Mouse (Mus musculus) adrenal gland, postnatal 10 days (tissue): Measurements from ENCODE around the gene Myh13. TPM values are rescaled to one million over a fixed set of nuclear protein-coding genes. Genes with fewer than 3 reads are reported as not detected.

Experiments
- DNase-seq: peaks from one replicate; pipeline ENCODE4 v3.0.0; 2021; ENCODE audit warnings: mixed read lengths
- long read RNA-seq, 2 experiments: library from polyadenylated mRNA; stranded (forward); transcript quantifications; one replicate each; pipeline ENCODE4 v2.0.0; 2021
- total RNA-seq, 2 experiments: library from RNA; stranded (reverse); gene quantifications; 2 replicates each; pipeline ENCODE4 v1.2.3; 2021

The Myh13 gene
- total RNA-seq: under 1 TPM; 0.06 TPM
- long read RNA-seq, experiment 1: 0 reads
- long read RNA-seq, experiment 2: 0 reads

DNA sequence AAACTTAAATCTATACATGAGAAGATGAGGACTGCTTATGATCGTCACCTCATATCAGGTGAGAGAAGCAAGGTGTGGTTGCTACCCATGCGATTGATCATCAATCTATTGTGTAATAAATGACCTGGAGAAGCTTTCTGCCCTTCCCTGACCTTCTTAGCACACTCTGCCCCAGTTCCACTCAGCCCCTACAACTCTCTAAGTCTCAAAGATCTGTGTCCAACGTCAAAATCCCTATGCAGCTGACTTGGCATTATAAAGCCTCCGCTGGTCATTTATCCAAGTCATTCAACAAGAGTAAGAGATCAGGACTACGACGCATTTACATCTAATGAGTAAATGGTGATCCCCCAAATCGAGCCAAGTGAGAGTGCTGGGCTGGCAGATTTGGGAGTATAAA is at the start of gene Myh13:
TSS of gene Myh13 (plus strand) at position 301 of the 400 bp plus-strand sequence.
- DNase-seq: no peak

DNA sequence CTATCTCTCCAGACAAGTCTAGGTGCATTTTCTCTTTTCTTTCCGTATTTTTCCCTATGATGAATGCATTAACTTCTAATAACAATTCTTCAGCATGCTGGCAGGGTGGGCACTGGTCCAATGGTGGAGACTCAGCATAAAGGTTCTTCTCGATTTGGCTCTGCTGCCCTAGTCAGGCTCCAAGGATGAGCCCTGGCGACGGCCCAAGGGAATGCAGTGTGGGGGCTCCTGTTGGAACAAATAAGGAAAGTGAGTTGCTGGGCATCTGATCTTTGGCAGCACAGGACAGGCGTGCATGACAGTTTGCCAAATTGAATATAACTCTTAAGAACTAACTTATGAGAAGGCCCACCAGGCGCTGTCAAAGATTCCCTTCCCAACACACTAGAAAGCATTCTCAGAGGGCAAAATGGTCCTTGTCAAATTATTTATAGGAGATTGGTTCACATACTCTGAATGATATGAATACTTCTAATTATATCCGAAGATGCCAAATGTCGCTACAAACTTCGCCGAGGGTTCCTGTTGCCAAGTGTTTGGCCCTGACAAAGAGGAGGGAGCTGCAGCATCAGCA is 44.8 kb upstream of the Myh13 start, which contains the start of gene Myh8:
TSS of gene Myh8 (plus strand) at position 524 of the 574 bp plus-strand sequence.
- DNase-seq: peak; percentile 41

DNA sequence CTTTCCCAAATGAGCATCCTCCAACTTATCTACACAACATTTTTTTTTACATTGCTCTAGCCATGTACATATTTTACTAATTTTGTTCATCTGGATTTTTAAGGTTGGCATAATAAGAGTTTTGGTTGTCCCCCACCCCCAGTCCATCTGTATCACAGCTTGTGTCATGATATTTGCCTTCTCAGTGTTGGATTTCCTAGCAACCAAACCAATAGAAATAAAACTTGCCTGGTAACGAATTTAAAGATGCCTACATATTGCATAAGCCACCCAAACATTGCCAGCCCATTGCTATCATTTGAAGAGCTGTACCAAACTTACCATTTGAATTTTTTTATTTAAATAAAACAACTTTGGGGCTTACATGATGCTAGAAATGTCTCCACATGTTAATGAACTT is 28.0 kb upstream of the Myh13 start:
- DNase-seq: no peak

DNA sequence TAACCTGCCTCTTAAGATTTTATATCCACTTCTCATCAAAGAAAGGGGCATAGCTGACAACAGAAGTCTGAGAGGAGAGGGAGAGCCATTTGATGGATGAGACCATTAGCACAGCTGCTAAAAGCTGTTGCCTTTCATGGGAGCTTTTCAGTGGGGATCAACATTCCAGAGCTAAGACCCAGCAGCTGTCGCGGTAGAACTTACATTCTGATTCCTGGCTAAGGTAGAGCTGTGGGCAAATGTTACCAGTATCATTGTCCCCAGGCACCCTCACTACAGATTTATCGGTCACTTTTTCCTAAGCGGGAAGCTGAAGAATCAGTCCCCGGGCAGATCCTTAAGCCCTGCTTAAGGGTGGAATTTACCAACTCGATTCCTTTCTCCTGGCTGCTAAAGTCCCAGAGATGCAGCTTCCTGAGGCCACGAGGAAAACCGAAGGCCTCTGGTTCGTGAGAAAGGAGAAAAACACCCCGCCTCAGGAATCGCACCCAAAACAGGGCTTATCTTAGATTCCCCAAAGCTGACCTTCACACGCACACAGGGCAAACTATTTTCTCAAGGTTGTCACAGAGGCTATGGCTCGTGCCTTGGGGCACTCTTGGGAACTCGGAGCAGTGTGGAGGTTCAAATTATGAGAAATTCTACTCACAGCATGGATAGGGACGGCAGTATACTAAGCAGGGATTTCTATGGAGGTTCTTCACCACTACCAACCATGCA is 7.6 kb upstream of the Myh13 start:
- peak; percentile 2 for DNase-seq

DNA sequence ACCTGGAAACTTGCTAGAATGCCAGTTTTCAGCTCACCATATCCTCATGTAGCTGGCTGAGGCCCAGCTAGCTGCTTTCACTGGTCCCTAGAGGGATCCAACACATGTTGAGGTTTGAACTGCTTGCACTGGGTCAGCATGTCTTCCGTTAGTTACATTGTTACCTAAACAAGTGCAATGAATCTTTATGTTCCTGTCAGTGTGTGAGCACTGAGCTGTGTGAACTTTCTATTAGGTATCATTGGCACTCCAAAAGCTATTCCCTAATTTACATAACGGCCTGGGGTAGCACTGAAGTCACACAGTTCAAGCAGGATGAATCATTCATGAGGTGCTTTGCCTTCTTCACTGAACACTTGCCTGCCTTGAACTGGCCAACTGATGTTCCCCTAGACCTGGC is 5.1 kb downstream of the Myh13 start:
- DNase-seq: no peak

DNA sequence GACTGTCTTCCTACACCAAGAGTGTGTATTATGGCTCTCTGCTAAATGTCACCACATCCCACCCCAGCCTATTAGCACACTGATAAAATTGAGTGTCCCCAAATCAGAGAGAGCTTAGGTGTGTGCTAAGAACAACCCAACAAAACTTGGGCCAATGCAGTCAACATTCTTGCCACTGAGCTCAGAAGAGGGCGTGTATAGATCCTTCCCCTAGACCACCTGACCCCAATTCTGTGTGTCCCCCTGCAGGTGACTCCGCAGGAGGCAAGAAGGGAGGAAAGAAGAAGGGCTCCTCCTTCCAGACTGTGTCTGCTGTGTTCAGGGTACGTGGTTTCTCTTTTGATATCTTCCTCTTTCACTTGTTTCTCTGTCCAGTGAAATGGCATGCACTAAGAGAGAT is 23.1 kb downstream of the Myh13 start:
- DNase-seq: no peak

DNA sequence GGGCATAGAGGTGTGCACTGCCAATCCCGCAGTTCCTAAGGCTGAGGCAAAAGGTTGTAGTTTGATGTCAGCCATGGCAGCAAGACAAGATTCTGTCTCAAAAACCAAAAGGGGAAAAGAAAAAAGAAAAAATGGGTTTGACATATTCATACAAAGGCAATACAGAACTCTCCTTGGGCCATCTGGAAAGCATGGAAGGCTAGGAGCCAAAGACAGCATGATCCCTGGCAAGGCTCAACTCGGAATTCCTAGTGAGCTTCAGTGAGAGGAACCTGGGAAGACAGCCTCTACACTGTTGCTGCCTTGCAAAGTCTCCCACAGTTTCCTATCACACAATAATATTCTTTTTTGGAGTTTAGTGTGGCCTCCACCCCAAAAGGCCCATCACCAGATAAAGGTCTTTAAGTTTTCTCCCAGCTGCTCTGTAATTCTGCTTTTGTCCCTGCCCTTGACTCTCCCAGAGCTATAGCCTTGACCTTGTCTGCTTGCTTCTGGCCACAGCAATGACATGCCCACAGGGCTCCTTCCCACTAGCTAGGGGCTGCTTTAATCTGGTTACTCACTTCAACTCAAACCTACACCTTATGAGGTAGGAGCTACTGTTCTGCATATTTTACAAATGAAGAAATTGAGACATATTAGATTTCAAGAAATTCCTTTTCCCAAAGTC is 23.9 kb downstream of the Myh13 start:
- DNase-seq: no peak

DNA sequence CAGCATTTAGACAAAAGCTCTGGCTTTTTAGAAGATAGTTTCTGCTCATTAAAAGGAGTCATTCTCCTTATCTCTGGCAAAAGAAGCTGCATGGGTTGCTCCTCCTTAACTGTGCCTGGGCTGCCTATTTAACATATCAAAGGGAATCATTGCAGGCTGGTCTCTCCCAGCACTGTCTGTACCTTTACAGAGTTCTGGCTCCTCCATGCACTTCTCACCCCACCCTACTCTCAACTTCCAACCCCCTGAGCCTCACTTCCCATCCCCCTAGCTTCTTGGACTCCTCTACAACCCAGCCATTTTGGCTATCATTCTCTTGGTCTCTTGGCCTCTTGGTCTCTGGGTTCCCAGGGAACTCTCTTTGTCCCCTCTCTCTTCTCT is 24.4 kb downstream of the Myh13 start:
- no peak for DNase-seq

DNA sequence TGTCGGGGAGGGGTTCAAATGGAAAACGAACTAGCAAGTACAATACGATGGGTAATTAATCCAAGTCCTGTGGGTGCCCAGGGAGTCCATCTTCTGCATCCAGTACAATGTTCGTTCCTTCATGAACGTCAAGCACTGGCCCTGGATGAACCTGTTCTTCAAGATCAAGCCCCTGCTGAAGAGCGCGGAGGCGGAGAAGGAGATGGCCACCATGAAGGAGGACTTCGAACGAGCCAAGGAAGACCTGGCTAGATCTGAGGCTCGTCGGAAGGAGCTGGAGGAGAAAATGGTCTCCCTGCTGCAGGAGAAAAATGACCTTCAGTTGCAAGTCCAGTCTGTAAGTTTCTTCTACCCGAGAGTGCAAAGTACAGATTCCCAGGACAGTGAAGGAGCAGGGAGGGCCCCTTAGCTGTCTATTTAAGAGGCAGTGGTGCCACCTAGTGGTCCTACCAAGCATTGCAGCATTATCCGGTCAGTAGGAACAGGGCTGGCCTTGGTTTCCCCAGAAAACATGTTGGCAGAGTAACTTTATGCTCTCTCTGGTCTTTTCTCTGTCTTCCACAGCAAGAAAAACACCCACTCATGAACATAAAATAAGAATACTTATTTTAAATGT is 28.8 kb downstream of the Myh13 start:
- peak; percentile 87 for DNase-seq

DNA sequence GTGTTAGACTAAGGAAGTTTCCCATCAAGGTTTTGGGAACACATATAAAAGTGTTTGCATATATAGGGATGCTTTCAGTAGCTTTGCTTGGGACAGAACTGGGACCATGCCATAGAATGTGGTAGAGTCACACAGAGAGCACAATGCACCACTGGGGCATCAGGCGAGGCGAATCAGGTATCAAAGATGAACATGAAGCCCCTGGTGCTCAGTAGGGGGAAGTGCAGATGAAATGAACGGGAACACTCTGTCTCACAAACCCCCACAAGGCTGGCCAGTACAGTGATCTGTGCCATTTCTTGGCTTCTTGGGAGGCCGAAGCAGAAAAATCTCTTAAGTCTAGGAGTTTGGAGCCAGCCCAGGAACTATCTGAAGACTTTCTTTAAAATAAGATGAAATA is 31.6 kb downstream of the Myh13 start:
- no peak for DNase-seq

DNA sequence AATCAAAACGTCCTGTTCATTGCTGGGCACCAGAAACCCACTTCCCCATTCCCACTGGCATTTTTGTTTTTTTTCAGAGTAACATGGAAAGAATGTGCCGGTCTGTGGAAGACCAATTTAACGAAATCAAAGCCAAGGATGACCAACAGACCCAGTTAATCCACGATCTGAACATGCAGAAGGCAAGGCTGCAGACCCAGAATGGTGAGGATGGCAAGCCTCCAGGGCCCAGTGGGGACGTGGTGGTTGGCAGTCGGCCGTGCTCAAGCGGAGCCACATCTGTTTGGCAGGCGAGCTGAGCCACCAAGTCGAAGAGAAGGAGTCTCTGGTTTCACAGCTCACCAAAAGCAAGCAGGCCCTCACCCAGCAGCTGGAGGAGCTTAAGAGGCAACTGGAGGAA is 36.6 kb downstream of the Myh13 start:
- no peak for DNase-seq

DNA sequence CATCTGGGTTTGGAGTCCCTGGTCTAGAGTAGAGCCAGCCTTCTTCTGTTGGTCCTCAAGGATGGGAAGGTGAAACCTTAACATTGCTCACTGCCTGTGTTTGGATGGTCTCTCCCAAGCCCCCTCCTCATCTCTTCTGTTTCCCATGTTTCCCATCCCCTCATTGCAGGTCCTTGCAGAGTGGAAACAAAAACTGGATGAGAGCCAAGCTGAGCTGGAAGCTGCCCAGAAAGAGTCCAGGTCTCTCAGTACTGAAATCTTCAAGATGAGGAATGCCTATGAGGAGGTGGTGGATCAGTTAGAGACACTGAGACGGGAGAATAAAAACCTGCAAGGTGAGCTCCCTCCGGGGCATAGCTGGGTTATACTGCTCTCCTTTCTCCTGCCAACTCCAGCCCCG is 40.8 kb downstream of the Myh13 start:
- peak; percentile 17 for DNase-seq

DNA sequence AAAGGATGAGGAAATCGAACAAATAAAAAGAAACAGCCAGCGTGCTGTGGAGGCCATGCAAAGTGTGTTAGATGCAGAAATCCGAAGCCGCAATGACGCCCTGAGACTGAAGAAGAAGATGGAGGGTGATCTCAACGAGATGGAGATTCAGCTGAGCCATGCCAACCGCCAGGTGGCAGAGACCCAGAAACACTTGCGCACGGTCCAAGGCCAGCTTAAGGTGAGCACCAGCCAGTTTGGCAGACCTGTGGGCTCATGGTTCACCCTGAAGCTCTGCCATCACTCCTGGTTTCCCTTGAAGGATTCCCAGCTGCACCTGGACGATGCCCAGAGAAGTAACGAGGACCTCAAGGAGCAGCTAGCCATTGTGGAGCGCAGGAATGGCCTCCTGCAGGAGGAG is 43.1 kb downstream of the Myh13 start:
- DNase-seq: no peak

DNA sequence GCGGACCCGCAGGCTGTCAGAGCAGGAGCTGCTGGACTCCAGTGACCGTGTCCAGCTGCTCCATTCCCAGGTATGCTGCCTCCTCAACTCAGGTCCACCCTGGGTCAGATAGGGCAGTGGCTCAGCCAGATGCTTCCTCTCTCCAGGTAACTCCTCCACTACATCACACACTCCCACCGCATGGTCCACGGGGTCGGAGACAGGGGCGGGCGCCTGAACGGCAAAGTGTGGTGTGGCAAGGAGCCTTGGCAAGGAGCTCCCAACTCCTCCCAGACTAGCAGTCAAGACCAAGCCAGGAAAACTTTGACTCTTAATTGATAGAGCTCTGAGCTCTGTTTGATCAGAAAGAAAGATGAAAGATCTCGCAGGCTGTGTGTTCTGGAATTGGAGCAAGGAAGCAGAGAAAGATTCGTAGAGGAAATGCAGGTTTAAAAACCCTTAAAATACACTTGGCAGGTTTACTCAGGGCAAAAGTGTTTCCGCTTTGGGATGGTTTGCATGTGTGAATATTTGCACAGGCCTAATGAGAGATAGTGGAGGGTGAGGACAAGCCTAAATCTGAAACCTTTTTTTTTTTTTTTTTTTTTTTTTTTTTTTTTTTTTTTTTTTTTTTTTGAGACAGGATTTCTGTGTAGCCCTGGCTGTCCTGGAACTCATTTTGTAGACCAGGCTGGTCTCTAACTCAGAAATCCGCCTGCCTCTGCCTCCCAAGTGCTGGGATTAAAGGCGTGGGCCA is 43.7 kb downstream of the Myh13 start:
- DNase-seq: no peak

DNA sequence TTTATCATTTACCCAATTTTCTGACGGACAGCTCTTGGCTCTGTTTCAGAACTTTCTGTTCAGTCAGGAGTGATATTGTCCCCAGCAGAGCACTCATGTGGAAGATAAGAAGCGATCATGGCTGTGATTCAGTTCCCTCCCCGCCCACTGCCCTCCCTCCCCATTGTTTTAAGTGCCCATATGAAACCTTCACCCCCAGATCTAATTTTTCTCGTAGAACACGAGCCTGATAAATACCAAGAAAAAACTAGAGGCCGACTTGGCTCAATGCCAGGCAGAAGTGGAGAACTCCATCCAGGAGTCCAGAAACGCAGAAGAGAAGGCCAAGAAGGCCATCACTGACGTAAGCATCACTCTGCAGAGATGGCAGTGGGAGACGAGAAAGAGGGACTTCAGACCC is 45.5 kb downstream of the Myh13 start:
- no peak for DNase-seq

DNA sequence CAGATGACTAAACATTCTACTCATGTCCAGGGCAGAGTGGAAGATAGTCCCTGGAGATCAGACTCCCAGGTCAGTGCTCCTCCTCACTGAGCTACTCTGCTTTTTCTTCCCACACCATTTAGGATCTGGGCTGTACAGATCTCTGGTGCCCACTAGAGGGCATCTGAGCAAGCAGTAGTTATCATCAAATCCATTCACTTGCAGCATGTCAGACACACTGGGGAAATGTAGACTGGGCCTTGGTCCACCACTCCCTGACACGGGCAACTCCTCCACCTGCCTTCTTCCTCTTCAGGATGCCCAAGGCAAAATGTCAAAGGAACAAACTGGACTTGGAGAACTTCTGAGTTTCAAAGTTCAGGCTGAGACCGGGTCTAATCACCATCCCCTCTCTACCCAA is 51.9 kb downstream of the Myh13 start:
- peak; percentile 42 for DNase-seq

DNA sequence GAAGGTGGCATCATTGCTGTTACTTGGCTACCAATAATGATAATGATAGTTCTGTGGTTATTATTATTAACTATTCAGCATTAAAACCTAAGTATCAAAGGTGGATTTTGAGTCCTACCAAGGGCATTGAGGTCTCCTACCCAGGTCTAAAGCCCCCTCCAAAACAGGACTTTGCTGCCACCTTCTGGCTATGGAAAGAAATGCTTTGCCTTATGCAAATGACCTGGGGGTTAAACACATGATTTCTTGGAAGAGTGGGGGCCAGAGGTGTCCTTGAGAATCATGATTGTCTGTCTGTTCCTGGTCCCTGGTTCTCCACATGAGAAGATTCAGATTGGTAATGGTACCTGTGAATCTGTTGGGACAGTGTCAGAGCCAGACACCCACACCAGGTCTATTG is 54.9 kb downstream of the Myh13 start:
- peak; percentile 32 for DNase-seq

DNA sequence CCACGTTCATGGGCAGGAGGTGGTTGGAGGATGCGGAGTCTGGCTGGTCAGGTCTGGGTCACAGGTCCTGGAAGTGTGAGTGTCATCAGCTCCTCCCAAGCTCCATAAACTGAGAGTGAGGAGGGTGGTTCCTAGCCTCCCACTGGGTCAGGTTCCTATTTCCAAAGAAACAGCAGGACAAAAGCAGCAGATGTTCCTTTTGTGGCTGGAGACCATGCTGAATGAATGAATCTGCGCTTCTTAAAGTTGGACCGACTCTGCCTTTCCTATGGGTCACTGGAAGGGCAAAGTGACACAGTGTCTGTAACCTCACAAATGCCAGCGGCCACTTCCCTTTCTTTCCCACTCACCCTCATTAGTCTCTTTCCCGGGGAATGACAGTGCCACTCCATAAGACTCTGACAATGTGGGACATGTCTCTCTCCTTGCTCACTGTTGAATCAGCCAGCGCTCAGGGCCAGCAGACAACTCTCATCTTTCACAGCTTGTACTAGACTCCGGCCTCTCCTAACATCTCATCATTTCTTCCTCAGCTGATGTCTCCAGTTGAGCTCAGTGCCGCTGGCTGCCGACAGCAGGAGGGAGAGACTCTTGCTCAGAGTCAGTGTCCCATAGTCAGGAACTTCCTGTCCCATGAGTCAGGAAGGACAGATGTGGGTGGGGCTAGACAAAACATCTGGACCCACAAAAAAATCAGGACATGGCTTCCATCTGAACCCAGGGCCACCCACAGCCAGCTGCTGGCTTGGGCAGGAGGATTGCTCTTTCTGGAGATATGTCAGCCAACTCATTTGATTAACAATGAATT is 58.4 kb downstream of the Myh13 start:
- DNase-seq: no peak

DNA sequence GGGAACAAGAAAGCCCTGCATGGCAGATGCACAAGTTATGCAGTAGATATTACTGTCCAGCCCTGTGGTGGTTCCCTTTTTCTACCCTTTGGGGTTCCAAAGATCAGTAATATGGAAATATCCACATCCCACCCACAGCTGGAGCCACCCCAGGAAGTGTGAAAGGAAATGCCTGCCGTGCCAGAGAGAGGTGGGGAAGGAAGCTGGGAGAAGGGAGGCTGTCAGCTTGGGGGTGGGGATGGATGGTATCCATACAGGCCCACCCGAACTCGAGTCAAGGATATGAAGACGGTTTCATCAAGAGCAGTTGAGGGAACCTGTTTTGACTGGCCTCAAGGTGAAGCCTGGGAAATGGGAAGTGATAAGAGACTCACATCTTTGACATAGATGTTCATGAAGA is 60.4 kb downstream of the Myh13 start:
- DNase-seq: no peak

DNA sequence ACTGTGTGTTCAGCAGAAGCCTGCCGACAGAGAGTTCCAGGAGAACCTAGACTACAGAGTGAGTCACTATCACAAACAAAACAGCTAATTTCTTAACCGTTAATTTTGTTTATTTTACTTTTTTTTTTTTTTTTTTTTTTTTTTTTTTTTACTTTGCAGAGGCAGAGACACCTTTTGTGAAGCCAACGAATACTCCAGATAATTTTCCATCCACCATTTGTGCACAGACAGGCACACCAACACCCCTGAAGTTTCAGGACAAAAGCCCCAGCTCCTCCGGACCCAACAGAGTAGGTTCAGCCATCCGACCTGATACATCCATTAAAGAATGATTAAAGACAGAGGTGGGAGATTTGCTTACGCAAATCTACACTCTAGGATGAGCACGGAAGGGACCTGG is 63.2 kb downstream of the Myh13 start:
- no peak for DNase-seq

DNA sequence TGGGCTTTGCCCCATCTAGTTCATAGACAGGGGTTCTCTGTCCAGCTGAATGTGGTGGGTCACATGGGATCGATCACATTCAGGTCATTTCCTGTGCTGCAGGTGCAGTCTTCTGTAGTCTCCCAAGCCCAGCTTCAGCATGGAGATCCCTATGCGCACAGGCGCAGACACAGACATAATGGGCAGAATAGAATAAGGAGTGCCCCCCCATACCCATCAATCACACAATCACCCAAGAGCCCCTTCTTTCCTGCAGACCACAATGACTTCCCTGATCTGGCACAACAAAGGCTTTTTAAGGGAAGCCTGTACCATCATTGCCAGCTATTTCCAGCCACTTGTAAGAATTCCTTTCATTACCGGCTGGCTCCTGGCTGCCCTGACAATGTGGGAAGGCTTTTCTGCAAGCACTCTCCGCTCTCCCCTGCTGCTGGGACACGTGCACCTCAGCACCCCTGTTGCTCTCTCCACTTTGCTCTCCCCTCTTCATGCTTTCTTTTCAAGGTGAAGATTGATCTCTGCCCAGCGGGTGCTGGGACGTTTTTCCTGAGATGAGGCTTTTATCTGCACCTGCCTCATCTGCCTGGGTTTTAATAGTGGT is 65.5 kb downstream of the Myh13 start:
- DNase-seq: no peak
